ENCODE assay signal across 16 mouse cellular contexts in genomic region chr2:70564646-70565315, GRCm38 (mm10). TPM values are rescaled to one million over a fixed set of nuclear protein-coding genes. Genes with fewer than 3 reads are reported as not detected.
DNase-seq lines count a peak whose midpoint lies in the region; ATAC-seq and TF ChIP-seq lines count a peak whose summit lies in the region.
"Had no signal": no experiment of that assay in that cellular context is flagged by ENCODE, and none has a peak within 500 bp of the region (broad histone marks: within the 10 kb centered on the region; RNA-seq: fewer than 3 reads in every experiment).

No protein-coding gene starts in this region.

- WGBS in hindbrain, embryonic 13.5 days = 1% methylated on average over 15 of the region's 15 CpGs
- 3% methylated on average over 15 of the region's 15 CpGs for WGBS in midbrain, embryonic 16.5 days
- 4% methylated on average over 15 of the region's 15 CpGs for WGBS in intestine, embryonic 16.5 days

- peak overlapping the region; percentile 21; the same call in 1 of the 2 replicates for H3K4me3 ChIP-seq in left cerebral cortex, adult 2 months
- H3K4me3 ChIP-seq in hindbrain, embryonic 13.5 days = peak overlapping the region; percentile 54
- H3K4me3 ChIP-seq in midbrain, embryonic 16.5 days (ENCODE audit: low read depth, low read length) = peak overlapping the region; percentile 49
- no peak overlapping the region for H3K4me3 ChIP-seq in intestine, embryonic 16.5 days (ENCODE audit: low read length)

- H3K9ac ChIP-seq in hindbrain, embryonic 13.5 days = peak overlapping the region; percentile 85
- peak overlapping the region; percentile 70 for H3K9ac ChIP-seq in midbrain, embryonic 16.5 days (ENCODE audit: low read depth, low read length)
- H3K9ac ChIP-seq in intestine, embryonic 16.5 days (ENCODE audit: low read depth, low read length) = no peak overlapping the region
- H3K9ac ChIP-seq: heart, embryonic 12.5 days; lung, embryonic 14.5 days had no signal

- DNase-seq in left cerebral cortex, adult 2 months (ENCODE audit: extremely low spot score in 1 of 2, low spot score in 2 of 2) = no peak
- no peak for DNase-seq in left cerebral cortex, adult 11 months (ENCODE audit: low spot score)
- no peak for DNase-seq in frontal cortex, adult 2 months (ENCODE audit: extremely low spot score in 1 of 2, low spot score in 1 of 2)
- DNase-seq in left cerebral cortex, postnatal 4 days = no peak
- DNase-seq: lung, embryonic 14.5 days; right cerebral cortex, adult 18-20 months; thymus, postnatal 36 days had no signal

- no peaks in the 10 kb centered on the region for H3K9me3 ChIP-seq in hindbrain, embryonic 13.5 days
- H3K9me3 ChIP-seq in midbrain, embryonic 16.5 days (replicated peaks; ENCODE audit: control insufficient read depth, low read length, poor library complexity, severe bottlenecking) = no peaks in the 10 kb centered on the region
- no peaks in the 10 kb centered on the region for H3K9me3 ChIP-seq in intestine, embryonic 16.5 days (ENCODE audit: control insufficient read depth, low read length)
- H3K9me3 ChIP-seq: heart, embryonic 12.5 days had no signal

- H3K4me1 ChIP-seq in hindbrain, embryonic 13.5 days (replicated peaks) = peaks cover 84% of the 10 kb centered on the region
- H3K4me1 ChIP-seq in midbrain, embryonic 16.5 days (ENCODE audit: control insufficient read depth, insufficient read depth, low read length) = peaks cover 16% of the 10 kb centered on the region; the same call in 1 of the 2 replicates
- peaks cover 18% of the 10 kb centered on the region for H3K4me1 ChIP-seq in intestine, embryonic 16.5 days (ENCODE audit: control insufficient read depth, insufficient read depth, low read length)

- ATAC-seq in hindbrain, embryonic 13.5 days (ENCODE audit: low FRiP score) = no peak
- no peak for ATAC-seq in midbrain, embryonic 16.5 days
- no peak for ATAC-seq in intestine, embryonic 16.5 days
- ATAC-seq in erythroid progenitor cell, adult 5-6 weeks (replicated peaks; ENCODE audit: low FRiP score, poor library complexity, severe bottlenecking) = no peak
- ATAC-seq: activated CD4-positive, CD25-positive, alpha-beta regulatory T cell, adult 4 months; inflammation-experienced regulatory T-cells, adult 6 months had no signal

- no peak overlapping the region for H3K27ac ChIP-seq in left cerebral cortex, adult 2 months
- peak overlapping the region; percentile 96 for H3K27ac ChIP-seq in hindbrain, embryonic 13.5 days
- H3K27ac ChIP-seq in midbrain, embryonic 16.5 days (ENCODE audit: low read length) = peak overlapping the region; percentile 92
- no peak overlapping the region for H3K27ac ChIP-seq in intestine, embryonic 16.5 days (ENCODE audit: low read length)

- no peaks in the 10 kb centered on the region for H3K36me3 ChIP-seq in hindbrain, embryonic 13.5 days
- no peaks in the 10 kb centered on the region for H3K36me3 ChIP-seq in midbrain, embryonic 16.5 days (ENCODE audit: control insufficient read depth, insufficient read depth, low read length)
- no peaks in the 10 kb centered on the region for H3K36me3 ChIP-seq in intestine, embryonic 16.5 days (ENCODE audit: control insufficient read depth, insufficient read depth, low read length)
- H3K36me3 ChIP-seq: heart, embryonic 12.5 days had no signal

- TF ChIP-seq CTCF in left cerebral cortex, adult 2 months (IDR thresholded peaks at IDR 0.05) = no peak

- peak overlapping the region; percentile 59 for H3K4me2 ChIP-seq in hindbrain, embryonic 13.5 days
- H3K4me2 ChIP-seq in midbrain, embryonic 16.5 days (ENCODE audit: low read length) = peak overlapping the region; percentile 58
- no peak overlapping the region for H3K4me2 ChIP-seq in intestine, embryonic 16.5 days (ENCODE audit: low read depth, low read length)
- H3K4me2 ChIP-seq: lung, embryonic 14.5 days had no signal

- peaks cover 94% of the 10 kb centered on the region for H3K27me3 ChIP-seq in hindbrain, embryonic 13.5 days
- peaks cover 12% of the 10 kb centered on the region for H3K27me3 ChIP-seq in midbrain, embryonic 16.5 days (ENCODE audit: control insufficient read depth, insufficient read depth, low read depth, low read length)
- H3K27me3 ChIP-seq in intestine, embryonic 16.5 days (replicated peaks; ENCODE audit: control insufficient read depth, insufficient read depth, low read length) = peaks cover 96% of the 10 kb centered on the region

- intact Hi-C loops in left cerebral cortex, adult 2 months (cut with DNase I) = loop anchor here (5.0 kb wide), 3 partner anchors 87 to 978 kb away; partner anchors contain the start of gene Dlx1
- intact Hi-C loops in left cerebral cortex, postnatal 4 days (cut with DNase I) = loop anchor here (5.0 to 10.0 kb wide), 2 partner anchors 927 to 970 kb away; no protein-coding TSS in a partner anchor

RNA-seq across cellular contexts. Expression of gene Gad1, which starts 11.9 kb away (rescaled TPM):
- total RNA-seq in left cerebral cortex, adult 2 months (2021) = 100 to 1,000 TPM; 374 to 427 TPM
- polyA plus RNA-seq in hindbrain, embryonic 13.5 days (2015; fragmentation: Nextera tagmentation; extraction: Ambion mirVana) = 49.7 and 49.8 TPM in 2 replicates
- polyA plus RNA-seq in midbrain, embryonic 16.5 days (2015; fragmentation: Nextera tagmentation; extraction: Ambion mirVana) = 130 and 149 TPM in 2 replicates
- 891 and 1,276 TPM in 2 replicates for polyA plus RNA-seq in frontal cortex, adult 2 months (2012; rRNA removed)
- 0.15 and 0.18 TPM in 2 replicates for polyA plus RNA-seq in intestine, embryonic 16.5 days (2015; fragmentation: Nextera tagmentation; extraction: Ambion mirVana)
- total RNA-seq in left cerebral cortex, postnatal 4 days (2021) = 100 to 1,000 TPM; 108 to 166 TPM
- total RNA-seq in erythroid progenitor cell, adult 5-6 weeks (2015; ENCODE audit: low replicate concordance) = not detected in 2 replicates
- total RNA-seq in erythroid progenitor cell, adult 5-6 weeks (2017; ENCODE audit: low replicate concordance) = not detected in 2 replicates
- total RNA-seq: common myeloid progenitor, adult 5-6 weeks had no signal

RNA-seq across cellular contexts. Expression of gene Erich2, which starts 56.2 kb away (rescaled TPM):
- under 1 TPM in 1 of 2 experiments, not detected in 1; 0.38 TPM for total RNA-seq in left cerebral cortex, adult 2 months (2021)
- 2.3 and 3.8 TPM in 2 replicates for polyA plus RNA-seq in hindbrain, embryonic 13.5 days (2015; fragmentation: Nextera tagmentation; extraction: Ambion mirVana)
- polyA plus RNA-seq in midbrain, embryonic 16.5 days (2015; fragmentation: Nextera tagmentation; extraction: Ambion mirVana) = 2.9 TPM in 2 replicates
- 0.94 and 1.0 TPM in 2 replicates for polyA plus RNA-seq in frontal cortex, adult 2 months (2012; rRNA removed)
- 0.42 and 0.78 TPM in 2 replicates for polyA plus RNA-seq in intestine, embryonic 16.5 days (2015; fragmentation: Nextera tagmentation; extraction: Ambion mirVana)
- 1 to 10 TPM; 1.6 to 3.9 TPM for total RNA-seq in left cerebral cortex, postnatal 4 days (2021)
- total RNA-seq in erythroid progenitor cell, adult 5-6 weeks (2015; ENCODE audit: low replicate concordance) = not detected in 2 replicates
- total RNA-seq in erythroid progenitor cell, adult 5-6 weeks (2017; ENCODE audit: low replicate concordance) = not detected in 2 replicates
- total RNA-seq: common myeloid progenitor, adult 5-6 weeks; ES-E14 had no signal
- polyA plus RNA-seq: activated CD4-positive, CD25-positive, alpha-beta regulatory T cell, adult 4 months; inflammation-experienced regulatory T-cells, adult 6 months had no signal

Comparison
In these comparisons a context has a peak if more than half of its experiments do, and no peak if none do; other contexts are left out.
1. H3K27ac ChIP-seq: peak in hindbrain, embryonic 13.5 days (single experiment) and midbrain, embryonic 16.5 days (single experiment); none in left cerebral cortex, adult 2 months (single experiment) and intestine, embryonic 16.5 days (single experiment).
2. RNA of gene Gad1, which starts 11.9 kb away (polyA plus RNA-seq): 891 to 1,276 TPM in frontal cortex, adult 2 months, 130 to 149 TPM in midbrain, embryonic 16.5 days and 49.7 to 49.8 TPM in hindbrain, embryonic 13.5 days; 0.15 to 0.18 TPM in intestine, embryonic 16.5 days; every median in the first group is over 10 times any median in the second.